In the genomic region with DNA sequence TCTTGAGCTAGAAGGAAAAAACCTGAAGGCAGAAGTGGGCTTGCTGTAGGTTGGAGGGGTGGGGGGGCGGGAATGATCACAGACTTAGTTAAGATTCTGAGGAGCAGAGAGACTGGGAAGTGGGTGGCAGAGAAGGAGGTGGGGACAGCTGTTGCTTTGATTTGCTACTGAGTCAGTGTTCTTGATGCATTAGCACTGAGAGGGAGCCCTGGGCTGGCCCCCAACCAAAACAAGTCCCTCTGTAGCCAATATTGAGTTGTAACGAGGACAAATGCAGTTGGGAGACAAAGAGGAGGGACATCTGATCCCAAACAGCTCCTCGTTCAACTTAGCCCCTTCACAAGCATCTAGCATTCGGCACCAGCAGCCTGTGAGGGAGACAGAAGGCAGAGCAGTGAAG, we compare ENCODE assay signal across 17 mouse cellular contexts. TPM values are rescaled to one million over a fixed set of nuclear protein-coding genes. Genes with fewer than 3 reads are reported as not detected.
DNase-seq lines count a peak whose midpoint lies in the region; ATAC-seq and TF ChIP-seq lines count a peak whose summit lies in the region.
"Had no signal": no experiment of that assay in that cellular context is flagged by ENCODE, and none has a peak within 500 bp of the region (broad histone marks: within the 10 kb centered on the region; RNA-seq: fewer than 3 reads in every experiment).

No protein-coding gene starts in this region.

- no peak for TF ChIP-seq CTCF in brain, embryonic 14.5 days (IDR thresholded peaks at IDR 0.05; ENCODE audit: borderline replicate concordance, extremely low read depth, insufficient read depth, insufficient read length)

- ATAC-seq in CD4-positive, CD25-positive, alpha-beta regulatory T cell, adult 4 months: no peak
- ATAC-seq: hindbrain, embryonic 16.5 days; intestine, embryonic 16.5 days had no signal

- TF ChIP-seq POLR2A in brain, embryonic 14.5 days (IDR thresholded peaks at IDR 0.05; ENCODE audit: borderline replicate concordance, extremely low read depth, insufficient read depth, insufficient read length, poor library complexity, severe bottlenecking): no peak

- DNase-seq in cerebellum, postnatal 14 days: peak; percentile 47 to 51
- no peak for DNase-seq in cerebellum, postnatal 4 days (ENCODE audit: low spot score in 2 of 2)
- DNase-seq in layer of hippocampus, adult 9-11 months: peak; percentile 64
- DNase-seq in layer of hippocampus, adult 11-12 months (ENCODE audit: low spot score): no peak
- DNase-seq in brain, embryonic 14.5 days (ENCODE audit: low read depth): peak; percentile 52
- peak; percentile 68 to 75 for DNase-seq in right cerebral cortex, adult 2 months (ENCODE audit: low spot score in 2 of 2)
- no peak for DNase-seq in ovary, postnatal 14 days (ENCODE audit: low spot score)
- DNase-seq: B cell, adult 2 months; gastrocnemius, postnatal 36 days; heart, postnatal 4 days; liver, embryonic 13.5 days; lung, embryonic 14.5 days; lung, postnatal 36 days; thymus, postnatal 14 days had no signal

RNA-seq across cellular contexts. Expression of gene Aim2, which starts 7.1 kb away (rescaled TPM):
- 3.2 and 5.3 TPM in 2 replicates for polyA plus RNA-seq in brain, embryonic 14.5 days (2012; rRNA removed)
- polyA plus RNA-seq in CD4-positive, CD25-positive, alpha-beta regulatory T cell, adult 4 months (2017; shearing (Covaris generic)): 10 to 100 TPM; 44.7 to 78.2 TPM

RNA-seq across cellular contexts. Expression of gene Cadm3, which starts 9.7 kb away (rescaled TPM):
- 282 and 393 TPM in 2 replicates for polyA plus RNA-seq in brain, embryonic 14.5 days (2012; rRNA removed)
- not detected for polyA plus RNA-seq in CD4-positive, CD25-positive, alpha-beta regulatory T cell, adult 4 months (2017; shearing (Covaris generic))

RNA-seq across cellular contexts. Expression of gene Ackr1, which starts 24.2 kb away (rescaled TPM):
- polyA plus RNA-seq in brain, embryonic 14.5 days (2012; rRNA removed): 87.4 and 106 TPM in 2 replicates
- not detected for polyA plus RNA-seq in CD4-positive, CD25-positive, alpha-beta regulatory T cell, adult 4 months (2017; shearing (Covaris generic))

Comparison
In these comparisons a context has a peak if more than half of its experiments do, and no peak if none do; other contexts are left out.
1. DNase-seq: peak in cerebellum, postnatal 14 days (2 of 2), layer of hippocampus, adult 9-11 months (single experiment), brain, embryonic 14.5 days (single experiment) and right cerebral cortex, adult 2 months (2 of 2); none in cerebellum, postnatal 4 days (0 of 2), layer of hippocampus, adult 11-12 months (single experiment) and ovary, postnatal 14 days (single experiment).
2. RNA of gene Cadm3, which starts 9.7 kb away (polyA plus RNA-seq): 282 to 393 TPM in brain, embryonic 14.5 days; not detected in CD4-positive, CD25-positive, alpha-beta regulatory T cell, adult 4 months; every median in the first group is over 100 times any median in the second.
3. RNA of gene Ackr1, which starts 24.2 kb away (polyA plus RNA-seq): 87.4 to 106 TPM in brain, embryonic 14.5 days; not detected in CD4-positive, CD25-positive, alpha-beta regulatory T cell, adult 4 months; every median in the first group is over 10 times any median in the second.